Mouse (Mus musculus) liver, embryonic 14.5 days (tissue): ENCODE data around the gene Itsn2.

Source experiments
- CTCF ChIP-seq: IDR thresholded peaks from 2 replicates; pipeline ENCODE4 v1.5.1; 2016; ENCODE audit warnings: antibody characterized with exemption, low read depth, control low read depth
- EP300 ChIP-seq: IDR thresholded peaks from 2 replicates; pipeline ENCODE4 v1.6.1; 2016; ENCODE audit warnings: antibody characterized with exemption, low read depth

GRCm38 (mm10) chr12:4592541-4593165 is at the start of gene Itsn2, which contains the start of gene Gm3625:
- TF ChIP-seq CTCF: no peak
- TF ChIP-seq EP300: no peak
